Mouse (Mus musculus) heart, embryonic 16.5 days (tissue): ENCODE measurements around the gene Mdfi. TPM values are rescaled to one million over a fixed set of nuclear protein-coding genes. Genes with fewer than 3 reads are reported as not detected.

Experiments
- ATAC-seq: fragments of 200-750 bp; cut with Nextera tagmentation; replicated peaks from 2 replicates; pipeline ENCODE4 v1.8.0; 2017; ENCODE audit warnings: moderate number of reproducible peaks; ENCODE audit not compliant: insufficient read depth, low FRiP score; ENCODE audit errors: extremely low read depth
- H3K27ac ChIP-seq: fragments of 300-500 bp; sonication (generic); 2 replicates; pipeline ENCODE4 v1.5.1; 2014; ENCODE audit warnings: mild to moderate bottlenecking, low read length, control low read depth, moderate library complexity
- H3K27me3 ChIP-seq: fragments of 300-500 bp; sonication (generic); 2 replicates; pipeline ENCODE4 v1.6.1; 2014; ENCODE audit warnings: low read length, mixed read lengths; ENCODE audit not compliant: control insufficient read depth, insufficient read depth
- H3K36me3 ChIP-seq: fragments of 300-500 bp; sonication (generic); 2 replicates; pipeline ENCODE4 v1.6.1; 2014; ENCODE audit not compliant: control insufficient read depth, insufficient read depth
- H3K4me1 ChIP-seq: fragments of 300-500 bp; sonication (generic); 2 replicates; pipeline ENCODE4 v1.6.1; 2014; ENCODE audit warnings: low read length, mixed read lengths; ENCODE audit not compliant: control insufficient read depth, insufficient read depth
- H3K4me2 ChIP-seq: fragments of 300-500 bp; sonication (generic); 2 replicates; pipeline ENCODE4 v1.6.1; 2014; ENCODE audit warnings: low read depth, mild to moderate bottlenecking, control low read depth, low read length
- H3K4me3 ChIP-seq: fragments of 300-500 bp; sonication (generic); 2 replicates; pipeline ENCODE4 v1.5.1; 2014; ENCODE audit warnings: mild to moderate bottlenecking, control low read depth, low read length
- H3K9ac ChIP-seq: fragments of 300-500 bp; sonication (generic); 2 replicates; pipeline ENCODE4 v1.6.1; 2014; ENCODE audit warnings: low read length, control low read depth
- H3K9me3 ChIP-seq: fragments of 300-500 bp; sonication (generic); replicated peaks from 2 replicates; pipeline ENCODE4 v1.6.1; 2016; ENCODE audit warnings: low read length; ENCODE audit not compliant: control insufficient read depth
- WGBS: fragments of 180-500 bp; shearing (Covaris S2); extraction: QIAGEN DNeasy Blood & Tissue Kit; methylation state at CpG from one replicate; pipeline ENCODE4 v1.1.7; 2014; 5-methylcytosine and 5-hydroxymethylcytosine counted together
- polyA plus RNA-seq: library from polyadenylated mRNA; unstranded; fragments of >200 nt; fragmentation: Nextera tagmentation; extraction: Ambion mirVana; gene quantifications from 2 replicates; pipeline ENCODE4 v1.2.1, GENCODE M21; 2015

The Mdfi gene
- polyA plus RNA-seq, 1 experiment from 2014 or later, result 9.7 TPM

DNA sequence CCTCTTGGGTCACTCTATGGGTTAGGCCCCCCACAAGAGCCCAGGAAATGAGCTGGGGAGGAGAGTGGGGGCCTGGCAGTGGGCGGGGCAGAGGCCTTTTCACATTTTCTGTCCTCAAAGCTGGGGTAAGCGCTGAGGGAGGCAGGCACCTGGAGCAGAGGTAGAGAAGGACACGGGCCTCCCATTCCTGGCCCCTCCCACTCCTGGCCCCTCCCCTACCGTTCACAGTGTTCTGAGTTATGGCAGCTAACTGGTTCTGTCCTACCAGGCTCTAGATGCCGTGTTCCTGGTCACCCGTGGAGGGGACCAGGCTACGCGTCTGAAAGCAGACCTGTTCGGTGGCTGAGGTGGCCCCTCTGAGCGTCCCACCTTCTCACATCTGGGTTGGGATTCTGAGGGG, 19.0 kb downstream of the Mdfi start:
- H3K9ac ChIP-seq, result no peak overlapping the region
- no peak overlapping the region for H3K4me2 ChIP-seq
- no peak overlapping the region for H3K27ac ChIP-seq
- H3K4me3 ChIP-seq, result no peak overlapping the region
- peaks cover 14% of the 10 kb centered on the region; the same call in 1 of the 2 replicates for H3K36me3 ChIP-seq
- H3K27me3 ChIP-seq, result no peaks in the 10 kb centered on the region
- no peaks in the 10 kb centered on the region for H3K9me3 ChIP-seq
- 0 out of 2 replicates have a peak, but pooled peaks have one; percentile 19 for ATAC-seq
- WGBS, result 59% methylated on average over 10 of the region's 10 CpGs
- H3K4me1 ChIP-seq, result peaks cover 6% of the 10 kb centered on the region

DNA sequence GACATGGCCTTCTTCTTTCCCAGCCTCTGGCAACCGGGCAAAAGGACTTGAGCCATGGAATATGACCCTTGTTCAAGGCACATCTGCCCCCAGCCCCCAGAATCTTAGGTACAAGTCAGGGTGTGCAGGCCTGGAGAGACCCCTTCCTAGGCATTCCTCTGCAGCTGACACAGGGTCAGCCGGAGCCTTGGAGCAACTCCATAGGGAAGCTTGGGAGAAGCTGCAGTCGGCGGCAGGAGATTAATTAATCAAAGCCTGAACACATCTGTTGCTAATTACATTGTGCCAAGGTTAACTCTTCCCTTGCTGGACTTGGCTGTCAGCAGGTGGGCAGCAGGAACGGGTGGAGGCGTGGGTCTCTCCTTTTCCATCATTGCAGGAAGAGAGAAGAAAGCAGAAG, 20.0 kb downstream of the Mdfi start:
- no peak for ATAC-seq
- 47% methylated on average over 6 of the region's 6 CpGs for WGBS
- no peak overlapping the region for H3K4me3 ChIP-seq

GRCm38 (mm10) chr17:47813616-47814015, 20.9 kb downstream of the Mdfi start:
- H3K9ac ChIP-seq, result no peak overlapping the region
- peaks cover 8% of the 10 kb centered on the region; the same call in 1 of the 2 replicates for H3K36me3 ChIP-seq
- H3K4me2 ChIP-seq, result no peak overlapping the region
- peaks cover 6% of the 10 kb centered on the region for H3K4me1 ChIP-seq
- peak overlapping the region; percentile 72 for H3K27ac ChIP-seq
- peak; percentile 82 for ATAC-seq
- H3K27me3 ChIP-seq, result no peaks in the 10 kb centered on the region
- 43% methylated on average over 5 of the region's 5 CpGs for WGBS
- no peak overlapping the region for H3K4me3 ChIP-seq
- no peaks in the 10 kb centered on the region for H3K9me3 ChIP-seq

More for the DNA sequence above, 20.0 kb downstream of the Mdfi start:
- H3K9ac ChIP-seq, result no peak overlapping the region
- no peaks in the 10 kb centered on the region for H3K27me3 ChIP-seq
- H3K4me1 ChIP-seq, result peaks cover 6% of the 10 kb centered on the region
- H3K9me3 ChIP-seq, result no peaks in the 10 kb centered on the region
- peaks cover 11% of the 10 kb centered on the region; the same call in 1 of the 2 replicates for H3K36me3 ChIP-seq
- peak overlapping the region; percentile 72 for H3K27ac ChIP-seq
- H3K4me2 ChIP-seq, result no peak overlapping the region

DNA sequence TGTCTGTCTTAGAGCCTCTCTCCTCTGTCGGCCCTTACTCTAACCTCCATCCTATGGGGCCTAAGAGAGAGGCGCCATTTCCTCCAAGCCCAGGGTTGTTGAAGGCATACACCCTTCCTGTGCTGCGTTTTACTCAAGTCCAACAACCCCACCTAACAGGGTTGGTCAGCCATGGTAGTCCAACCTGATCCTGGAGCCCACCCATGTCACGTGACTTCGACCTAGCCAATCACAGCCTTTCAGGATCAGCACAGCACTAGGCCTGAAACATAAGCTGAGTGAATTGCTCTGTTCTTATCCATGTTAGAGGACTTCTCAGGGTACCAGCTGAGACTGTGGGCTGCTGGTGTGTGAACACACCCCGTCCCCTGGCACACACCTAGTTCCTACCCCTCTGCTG, 22.3 kb downstream of the Mdfi start:
- no peak overlapping the region for H3K4me3 ChIP-seq
- H3K27ac ChIP-seq, result no peak overlapping the region
- WGBS, result 82% methylated on average over 6 of the region's 6 CpGs
- H3K36me3 ChIP-seq, result peaks cover 3% of the 10 kb centered on the region; the same call in 1 of the 2 replicates
- no peak for ATAC-seq
- H3K4me1 ChIP-seq, result peaks cover 6% of the 10 kb centered on the region
- no peak overlapping the region for H3K4me2 ChIP-seq
- H3K27me3 ChIP-seq, result no peaks in the 10 kb centered on the region
- no peaks in the 10 kb centered on the region for H3K9me3 ChIP-seq
- H3K9ac ChIP-seq, result no peak overlapping the region

DNA sequence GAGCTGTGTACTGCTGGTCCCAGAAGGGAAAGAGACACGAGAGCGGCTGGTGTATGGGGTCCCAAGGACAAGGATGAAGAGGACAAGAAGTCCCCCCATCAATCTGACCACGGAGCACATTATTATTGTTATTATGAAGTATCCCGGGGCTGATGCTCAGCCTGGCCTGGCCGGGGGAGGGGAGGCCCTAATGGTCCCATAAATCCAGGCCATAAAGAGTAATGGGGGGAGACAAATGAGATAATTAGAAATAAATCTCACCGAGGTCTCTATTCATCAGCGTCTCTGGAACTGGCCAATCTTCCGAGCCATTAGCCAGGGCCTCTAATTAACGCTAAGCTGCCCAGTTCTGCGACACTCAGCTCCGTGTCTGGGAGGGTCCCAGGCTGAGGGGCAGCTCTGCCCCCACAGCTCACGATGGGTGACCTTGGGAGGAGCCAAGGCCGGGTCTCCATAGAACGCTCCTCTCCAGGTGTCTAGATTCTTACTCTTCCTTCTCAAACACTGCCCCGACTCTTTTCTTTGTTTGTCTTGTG, 23.2 kb downstream of the Mdfi start:
- Histone ChIP-seq H3K4me1 (peaks cover 6% of the 10 kb centered on the region), H3K9ac (no peak overlapping the region), H3K9me3 (no peaks in the 10 kb centered on the region)

DNA sequence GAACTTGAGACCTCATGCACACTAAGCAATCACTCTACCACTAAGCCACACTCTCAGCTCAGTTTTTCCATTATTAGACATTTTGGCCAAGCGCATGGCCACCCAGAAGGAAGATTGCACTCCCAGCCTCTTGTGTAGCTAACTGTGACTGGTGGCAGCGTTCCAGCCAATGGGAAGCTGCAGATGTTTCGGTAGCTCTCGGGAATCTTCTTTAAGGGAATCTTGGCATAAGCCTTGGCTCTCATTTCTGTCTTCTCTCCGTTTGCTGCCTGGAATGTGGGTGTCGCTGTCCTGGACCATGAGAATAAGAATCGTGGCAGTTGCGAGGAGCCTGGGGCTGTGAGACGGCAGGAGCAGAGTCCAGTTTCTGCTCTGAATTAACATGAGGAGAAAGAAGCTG, 28.3 kb downstream of the Mdfi start:
- no peak overlapping the region for H3K4me2 ChIP-seq
- 51% methylated on average over 9 of the region's 9 CpGs for WGBS
- no peak for ATAC-seq
- no peak overlapping the region for H3K9ac ChIP-seq
- H3K4me3 ChIP-seq, result no peak overlapping the region
- 0 out of 2 replicates have a peak, but pooled peaks cover 10% of the 10 kb centered on the region for H3K4me1 ChIP-seq
- no peaks in the 10 kb centered on the region for H3K36me3 ChIP-seq
- 0 out of 2 replicates have a peak, but pooled peaks cover 2% of the 10 kb centered on the region for H3K9me3 ChIP-seq
- no peaks in the 10 kb centered on the region for H3K27me3 ChIP-seq
- peak overlapping the region; percentile 16; the same call in 1 of the 2 replicates for H3K27ac ChIP-seq

More for the DNA sequence above, 23.2 kb downstream of the Mdfi start:
- ATAC-seq, result no peak
- peaks cover 2% of the 10 kb centered on the region; the same call in 1 of the 2 replicates for H3K36me3 ChIP-seq
- WGBS, result 85% methylated on average over 15 of the region's 15 CpGs
- no peak overlapping the region for H3K27ac ChIP-seq
- H3K27me3 ChIP-seq, result no peaks in the 10 kb centered on the region
- no peak overlapping the region for H3K4me2 ChIP-seq
- no peak overlapping the region for H3K4me3 ChIP-seq

DNA sequence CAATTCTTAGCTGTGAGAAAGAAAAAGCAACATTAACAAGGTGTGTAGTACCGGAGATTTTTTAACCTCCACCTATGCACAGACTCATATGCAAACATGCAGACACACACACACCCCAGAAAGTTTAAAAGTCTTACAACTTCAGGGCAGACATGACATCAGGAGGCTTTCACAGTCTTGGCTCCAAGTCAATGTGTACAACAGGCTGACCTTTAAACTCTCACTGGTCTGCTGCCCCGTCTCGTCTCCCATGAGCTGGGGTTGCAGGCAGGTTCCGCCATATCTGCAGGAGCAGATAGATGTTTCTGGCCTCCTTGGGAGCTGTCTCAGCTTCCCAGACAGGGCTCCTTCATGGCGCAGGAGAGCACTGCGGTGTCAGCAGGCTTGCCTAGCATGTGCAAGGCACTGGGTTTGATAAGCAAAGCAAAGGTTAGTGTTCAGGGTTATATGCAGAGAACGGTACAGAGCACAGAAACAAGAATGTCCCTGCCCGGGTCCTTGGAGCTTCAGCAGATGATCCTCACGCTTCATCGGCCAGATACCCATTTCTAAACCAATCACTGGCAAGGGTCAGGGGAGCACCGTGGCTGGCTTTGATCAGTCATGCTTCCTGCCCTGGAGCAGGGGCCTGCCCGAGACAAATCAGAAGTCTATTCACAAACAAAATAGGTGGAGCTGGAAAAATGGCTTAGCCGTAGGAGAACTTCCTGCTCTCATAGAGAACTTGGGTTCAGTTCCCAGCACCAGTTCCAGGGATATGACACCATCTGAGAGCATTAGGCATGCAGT, 29.2 kb downstream of the Mdfi start:
- Histone ChIP-seq H3K36me3 (no peaks in the 10 kb centered on the region), H3K9me3 (0 out of 2 replicates have a peak, but pooled peaks cover 2% of the 10 kb centered on the region), H3K4me1 (0 out of 2 replicates have a peak, but pooled peaks cover 10% of the 10 kb centered on the region), H3K4me2 (no peak overlapping the region), H3K4me3 (no peak overlapping the region), H3K27ac (no peak overlapping the region), H3K27me3 (no peaks in the 10 kb centered on the region), H3K9ac (no peak overlapping the region)
- 63% methylated on average over 13 of the region's 13 CpGs for WGBS
- no peak for ATAC-seq

DNA sequence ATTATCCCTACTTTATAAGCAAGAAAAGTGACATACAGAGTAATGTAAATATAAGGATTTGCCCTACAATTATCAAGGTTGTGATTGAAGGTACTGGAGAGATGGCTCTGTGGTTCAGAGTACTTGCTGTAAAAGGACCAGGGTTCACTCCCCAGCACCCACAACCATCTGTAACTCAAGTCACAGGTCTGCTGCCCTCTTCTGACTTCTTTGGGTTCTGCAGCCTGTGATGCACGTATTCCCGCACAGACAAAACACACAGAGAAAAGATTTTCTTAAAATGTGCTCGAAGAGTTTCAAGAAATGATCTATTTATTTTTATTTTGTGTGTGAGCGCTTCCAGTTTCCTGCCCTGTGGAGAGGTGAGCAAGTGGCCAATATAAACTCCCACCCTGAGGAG, 30.8 kb downstream of the Mdfi start:
- Histone ChIP-seq H3K4me2 (no peak overlapping the region), H3K9me3 (0 out of 2 replicates have a peak, but pooled peaks cover 2% of the 10 kb centered on the region), H3K4me1 (0 out of 2 replicates have a peak, but pooled peaks cover 10% of the 10 kb centered on the region), H3K27me3 (no peaks in the 10 kb centered on the region), H3K9ac (no peak overlapping the region), H3K36me3 (no peaks in the 10 kb centered on the region), H3K4me3 (no peak overlapping the region), H3K27ac (no peak overlapping the region)
- no peak for ATAC-seq
- 91% methylated on average over 4 of the region's 4 CpGs for WGBS

- H3K9ac ChIP-seq, result no peak overlapping the region
- H3K9me3 ChIP-seq, result 0 out of 2 replicates have a peak, but pooled peaks cover 2% of the 10 kb centered on the region
- H3K4me2 ChIP-seq, result no peak overlapping the region
- no peaks in the 10 kb centered on the region for H3K27me3 ChIP-seq
- H3K4me1 ChIP-seq, result 0 out of 2 replicates have a peak, but pooled peaks cover 10% of the 10 kb centered on the region
- H3K27ac ChIP-seq, result no peak overlapping the region
- ATAC-seq, result peak; percentile 47; the same call in 1 of the 2 replicates
- 15% methylated on average over 8 of the region's 8 CpGs for WGBS
- no peak overlapping the region for H3K4me3 ChIP-seq
- no peaks in the 10 kb centered on the region for H3K36me3 ChIP-seq
Measured at GRCm38 (mm10) chr17:47802806-47803205, 31.7 kb downstream of the Mdfi start.
